Comparison of ENCODE assay signal across 23 mouse cellular contexts in the genomic region with DNA sequence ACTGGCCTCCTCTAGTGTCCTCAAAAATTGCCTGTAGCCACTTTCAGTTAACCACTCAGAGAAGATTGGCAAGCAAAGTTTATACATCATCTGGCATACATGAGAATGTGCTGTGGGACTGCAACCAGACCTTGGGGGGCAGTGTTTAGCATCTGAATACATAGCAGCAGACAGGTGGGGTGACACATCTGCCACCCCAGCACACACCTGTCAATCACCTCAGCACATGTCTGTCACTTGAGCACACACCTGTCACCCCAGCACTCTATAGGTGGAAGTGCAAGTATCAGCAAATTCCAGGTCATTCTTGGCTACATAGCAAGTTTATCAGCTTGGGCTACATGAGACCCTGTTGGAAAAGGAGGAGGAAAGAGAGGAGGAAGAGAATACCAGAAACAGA. TPM values are rescaled to one million over a fixed set of nuclear protein-coding genes. Genes with fewer than 3 reads are reported as not detected.
"Had no signal": no experiment of that assay in that cellular context is flagged by ENCODE, and none has a peak within 500 bp of the region (broad histone marks: within the 10 kb centered on the region; RNA-seq: fewer than 3 reads in every experiment).

No protein-coding gene starts in this region.

- H3K4me3 ChIP-seq: neural tube, embryonic 12.5 days; neural tube, embryonic 13.5 days; neural tube, embryonic 15.5 days; stomach, embryonic 15.5 days had no signal

- H3K4me2 ChIP-seq: neural tube, embryonic 12.5 days; neural tube, embryonic 13.5 days; neural tube, embryonic 15.5 days; stomach, embryonic 15.5 days had no signal

- DNase-seq: retina, postnatal 1 day; right cerebral cortex, adult 18-20 months; right cerebral cortex, postnatal 14 days; right cerebral cortex, postnatal 25 days; right cerebral cortex, postnatal 4 days; spleen, adult 18-20 months; thymus, adult 18-20 months; thymus, adult 2 months; thymus, postnatal 14 days; thymus, postnatal 25 days; thymus, postnatal 36 days; thymus, postnatal 4 days had no signal

- H3K36me3 ChIP-seq: neural tube, embryonic 12.5 days; neural tube, embryonic 13.5 days; neural tube, embryonic 15.5 days; stomach, embryonic 15.5 days had no signal

RNA-seq across cellular contexts. Expression of a gene that starts 3.4 kb away (rescaled TPM):
- polyA plus RNA-seq: neural tube, embryonic 14.5 days; neural tube, embryonic 15.5 days; small intestine, adult 2 months; spleen, adult 2 months; stomach, embryonic 14.5 days; stomach, embryonic 15.5 days; stomach, embryonic 16.5 days; thymus, adult 2 months; thymus, postnatal 0 days; urinary bladder, adult 2 months had no signal

RNA-seq across cellular contexts. Expression of a gene that starts 4.2 kb away (rescaled TPM):
- polyA plus RNA-seq: neural tube, embryonic 12.5 days; thymus, postnatal 0 days; urinary bladder, adult 2 months had no signal
